Mouse (Mus musculus) heart, embryonic 10.5 days (tissue): ENCODE data around the gene Cpsf2. TPM values are rescaled to one million over a fixed set of nuclear protein-coding genes. Genes with fewer than 3 reads are reported as not detected.

Experiments used
- DNase-seq: peaks from one replicate; pipeline ENCODE4 v3.0.0-alpha.2; 2017; ENCODE audit warnings: low spot score
- H3K27ac ChIP-seq: fragments of 300-500 bp; sonication (generic); 2 replicates; pipeline ENCODE4 v1.5.1; 2016; ENCODE audit warnings: mild to moderate bottlenecking
- H3K27me3 ChIP-seq: fragments of 300-500 bp; sonication (generic); 2 replicates; pipeline ENCODE4 v1.6.1; 2016; ENCODE audit warnings: mild to moderate bottlenecking; ENCODE audit not compliant: poor library complexity, insufficient read depth, severe bottlenecking
- H3K36me3 ChIP-seq: fragments of 300-500 bp; sonication (generic); 2 replicates; pipeline ENCODE4 v1.6.1; 2016; ENCODE audit warnings: mild to moderate bottlenecking, moderate library complexity
- H3K4me1 ChIP-seq: fragments of 300-500 bp; sonication (generic); 2 replicates; pipeline ENCODE4 v1.6.1; 2016; ENCODE audit warnings: mild to moderate bottlenecking
- H3K4me3 ChIP-seq: fragments of 300-500 bp; sonication (generic); 2 replicates; pipeline ENCODE4 v1.5.1; 2016; ENCODE audit warnings: mild to moderate bottlenecking, moderate library complexity
- H3K9me3 ChIP-seq: fragments of 300-500 bp; sonication (generic); 2 replicates; pipeline ENCODE4 v1.6.1; 2016; ENCODE audit warnings: mild to moderate bottlenecking, moderate library complexity
- WGBS: fragments of 180-500 bp; shearing (Covaris S2); methylation state at CpG from one replicate; pipeline ENCODE4 v1.1.7; 2016; 5-methylcytosine and 5-hydroxymethylcytosine counted together
- polyA plus RNA-seq: library from polyadenylated mRNA; unstranded; fragments of >200 nt; fragmentation: Nextera tagmentation; extraction: Ambion mirVana; gene quantifications from 2 replicates; pipeline ENCODE4 v1.2.1, GENCODE M21; 2016

Cpsf2 gene
- polyA plus RNA-seq, 1 experiment from 2014 or later, result 29.0 TPM

GRCm38 (mm10) chr12:101971311-101971710 is 4.5 kb upstream of the Cpsf2 start:
- no peak for DNase-seq
- no peaks in the 10 kb centered on the region for H3K27me3 ChIP-seq
- H3K4me1 ChIP-seq, result 0 out of 2 replicates have a peak, but pooled peaks cover 4% of the 10 kb centered on the region
- no peak overlapping the region for H3K27ac ChIP-seq
- no peak overlapping the region for H3K4me3 ChIP-seq
- no peaks in the 10 kb centered on the region for H3K9me3 ChIP-seq
- H3K36me3 ChIP-seq, result peaks cover 44% of the 10 kb centered on the region
- 90% methylated on average over 2 of the region's 2 CpGs for WGBS

DNA sequence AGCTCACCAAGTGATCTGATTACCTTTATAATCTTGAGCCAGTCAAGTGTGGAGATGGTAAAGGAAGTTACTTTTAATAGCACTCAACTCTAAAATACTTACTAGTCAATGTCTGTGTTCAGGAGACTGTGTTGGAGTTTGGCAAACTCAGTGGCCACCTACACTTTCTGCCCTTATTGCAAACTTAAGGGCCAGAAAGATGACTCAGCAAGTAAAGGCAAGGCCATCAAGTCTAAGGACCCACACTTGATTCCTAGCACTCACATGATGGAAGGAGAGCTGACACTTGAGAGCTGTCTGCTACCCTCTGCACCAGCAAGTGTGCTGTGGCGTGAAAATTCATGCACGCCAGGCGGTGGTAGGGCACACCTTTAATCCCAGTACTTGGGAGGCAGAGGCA is 3.6 kb upstream of the Cpsf2 start:
- Histone ChIP-seq H3K4me3 (no peak overlapping the region), H3K27ac (no peak overlapping the region), H3K9me3 (no peaks in the 10 kb centered on the region), H3K27me3 (no peaks in the 10 kb centered on the region), H3K4me1 (peaks cover 12% of the 10 kb centered on the region), H3K36me3 (peaks cover 36% of the 10 kb centered on the region)
- 86% methylated on average over 3 of the region's 3 CpGs for WGBS
- DNase-seq, result no peak

DNA sequence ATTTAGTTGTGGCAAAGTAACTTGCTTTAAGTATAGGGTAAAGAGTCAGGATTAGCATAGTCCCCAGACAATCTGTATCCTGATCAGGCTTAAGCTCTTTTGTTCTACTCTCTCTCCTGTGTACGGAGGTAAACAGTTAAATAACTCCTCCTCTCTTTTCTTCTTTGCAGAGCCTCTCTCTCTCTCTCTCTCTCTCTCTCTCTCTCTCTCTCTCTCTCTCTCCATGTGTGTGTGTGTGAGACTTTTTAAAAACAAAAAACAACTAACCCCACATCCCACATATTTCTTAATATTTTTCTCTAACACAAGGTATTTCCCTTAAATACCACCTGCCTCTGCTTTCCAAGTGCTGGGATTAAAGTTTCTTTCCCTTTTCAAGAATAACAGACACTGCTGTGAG is 1.2 kb upstream of the Cpsf2 start:
- Histone ChIP-seq H3K9me3 (no peaks in the 10 kb centered on the region), H3K27ac (peak overlapping the region; percentile 100; the same call in 1 of the 2 replicates), H3K36me3 (peaks cover 17% of the 10 kb centered on the region; the same call in 1 of the 2 replicates), H3K4me1 (peaks cover 15% of the 10 kb centered on the region), H3K27me3 (no peaks in the 10 kb centered on the region), H3K4me3 (peak overlapping the region; percentile 93)
- 45% methylated on average over 1 of the region's 1 CpGs for WGBS
- DNase-seq, result no peak

DNA sequence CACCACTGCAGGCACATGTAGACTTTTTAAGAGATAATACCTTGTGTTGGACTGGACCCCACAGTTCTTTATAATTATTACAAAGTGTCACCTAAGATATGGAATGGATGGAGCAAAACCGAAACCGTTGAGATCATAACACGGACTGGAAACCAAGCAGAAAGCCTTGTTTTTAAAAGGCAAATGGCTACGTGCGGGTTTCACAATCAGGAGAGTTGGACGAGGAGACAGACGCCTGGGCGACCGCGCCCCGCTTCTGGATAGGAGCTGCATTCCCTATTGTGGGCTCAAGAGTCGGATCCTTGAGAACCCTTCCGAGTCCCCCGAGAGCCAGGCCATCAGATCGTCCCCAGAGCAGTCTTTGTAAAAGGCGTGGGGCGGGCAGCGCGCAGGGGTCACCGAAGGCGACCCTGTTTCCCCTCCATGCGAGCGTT is 604 bp upstream of the Cpsf2 start:
- Histone ChIP-seq H3K9me3 (no peaks in the 10 kb centered on the region), H3K27ac (peak overlapping the region; percentile 100), H3K27me3 (no peaks in the 10 kb centered on the region), H3K4me3 (peak overlapping the region; percentile 93), H3K4me1 (peaks cover 16% of the 10 kb centered on the region), H3K36me3 (peaks cover 14% of the 10 kb centered on the region; the same call in 1 of the 2 replicates)
- no peak for DNase-seq
- WGBS, result under 1% methylated on average over 23 of the region's 23 CpGs

GRCm38 (mm10) chr12:101976651-101977403 is 1.0 kb downstream of the Cpsf2 start:
- Histone ChIP-seq H3K9me3 (no peaks in the 10 kb centered on the region), H3K27ac (peak overlapping the region; percentile 100), H3K4me1 (peaks cover 19% of the 10 kb centered on the region), H3K27me3 (no peaks in the 10 kb centered on the region), H3K4me3 (peak overlapping the region; percentile 93), H3K36me3 (peaks cover 15% of the 10 kb centered on the region; the same call in 1 of the 2 replicates)
- no peak for DNase-seq
- 27% methylated on average over 13 of the region's 13 CpGs for WGBS

GRCm38 (mm10) chr12:101977404-101977915 is 1.7 kb downstream of the Cpsf2 start:
- 91% methylated on average over 10 of the region's 10 CpGs for WGBS

DNA sequence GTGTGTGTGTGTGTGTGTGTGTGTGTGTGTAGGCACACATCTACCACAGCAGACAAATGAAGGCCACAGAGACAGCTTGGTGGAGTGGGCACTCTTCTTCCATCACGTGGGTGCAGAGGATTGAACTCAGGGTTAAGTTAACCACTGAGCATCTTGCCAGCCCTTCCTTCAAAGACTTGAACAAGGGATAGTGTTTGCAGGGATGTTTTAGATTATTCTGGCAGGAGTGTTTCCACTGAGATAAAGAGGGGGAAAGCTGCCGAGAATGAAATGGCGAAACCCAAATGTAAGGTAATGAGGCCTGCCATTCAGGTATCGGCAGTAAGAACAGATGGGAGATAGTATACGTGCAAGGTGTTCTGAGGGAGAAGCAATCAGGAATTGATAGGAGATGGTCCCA is 2.4 kb downstream of the Cpsf2 start:
- 73% methylated on average over 5 of the region's 5 CpGs for WGBS
- H3K27me3 ChIP-seq, result no peaks in the 10 kb centered on the region

More at GRCm38 (mm10) chr12:101977404-101977915, 1.7 kb downstream of the Cpsf2 start:
- Histone ChIP-seq H3K9me3 (no peaks in the 10 kb centered on the region), H3K36me3 (peaks cover 14% of the 10 kb centered on the region; the same call in 1 of the 2 replicates), H3K4me3 (peak overlapping the region; percentile 93), H3K27me3 (no peaks in the 10 kb centered on the region), H3K4me1 (peaks cover 19% of the 10 kb centered on the region), H3K27ac (no peak overlapping the region)
- DNase-seq, result no peak

GRCm38 (mm10) chr12:101978588-101978987 is 2.8 kb downstream of the Cpsf2 start:
- 86% methylated on average over 1 of the region's 1 CpGs for WGBS
- Histone ChIP-seq H3K27me3 (no peaks in the 10 kb centered on the region), H3K27ac (no peak overlapping the region), H3K4me3 (no peak overlapping the region), H3K9me3 (no peaks in the 10 kb centered on the region), H3K36me3 (peaks cover 19% of the 10 kb centered on the region), H3K4me1 (peaks cover 19% of the 10 kb centered on the region)
- no peak for DNase-seq

More for the DNA sequence above, 2.4 kb downstream of the Cpsf2 start:
- Histone ChIP-seq H3K36me3 (peaks cover 19% of the 10 kb centered on the region), H3K4me3 (no peak overlapping the region), H3K9me3 (no peaks in the 10 kb centered on the region), H3K27ac (no peak overlapping the region), H3K4me1 (peaks cover 19% of the 10 kb centered on the region)
- DNase-seq, result no peak

GRCm38 (mm10) chr12:101979213-101979750 is 3.5 kb downstream of the Cpsf2 start:
- Histone ChIP-seq H3K4me3 (no peak overlapping the region), H3K9me3 (no peaks in the 10 kb centered on the region), H3K4me1 (peaks cover 19% of the 10 kb centered on the region), H3K36me3 (peaks cover 23% of the 10 kb centered on the region), H3K27ac (no peak overlapping the region), H3K27me3 (no peaks in the 10 kb centered on the region)
- WGBS, result 86% methylated on average over 8 of the region's 8 CpGs
- DNase-seq, result no peak

- Histone ChIP-seq H3K27me3 (no peaks in the 10 kb centered on the region), H3K4me3 (no peak overlapping the region), H3K4me1 (peaks cover 14% of the 10 kb centered on the region), H3K36me3 (peaks cover 33% of the 10 kb centered on the region), H3K27ac (no peak overlapping the region), H3K9me3 (no peaks in the 10 kb centered on the region)
- 59% methylated on average over 5 of the region's 5 CpGs for WGBS
- DNase-seq, result no peak
Observed at GRCm38 (mm10) chr12:101980266-101980665, 4.5 kb downstream of the Cpsf2 start.

GRCm38 (mm10) chr12:101981559-101981958 is 5.8 kb downstream of the Cpsf2 start:
- no peak overlapping the region for H3K27ac ChIP-seq
- H3K36me3 ChIP-seq, result peaks cover 41% of the 10 kb centered on the region
- peaks cover 14% of the 10 kb centered on the region for H3K4me1 ChIP-seq
- 95% methylated on average over 2 of the region's 2 CpGs for WGBS
- no peak for DNase-seq
- no peaks in the 10 kb centered on the region for H3K27me3 ChIP-seq
- no peak overlapping the region for H3K4me3 ChIP-seq
- H3K9me3 ChIP-seq, result no peaks in the 10 kb centered on the region

DNA sequence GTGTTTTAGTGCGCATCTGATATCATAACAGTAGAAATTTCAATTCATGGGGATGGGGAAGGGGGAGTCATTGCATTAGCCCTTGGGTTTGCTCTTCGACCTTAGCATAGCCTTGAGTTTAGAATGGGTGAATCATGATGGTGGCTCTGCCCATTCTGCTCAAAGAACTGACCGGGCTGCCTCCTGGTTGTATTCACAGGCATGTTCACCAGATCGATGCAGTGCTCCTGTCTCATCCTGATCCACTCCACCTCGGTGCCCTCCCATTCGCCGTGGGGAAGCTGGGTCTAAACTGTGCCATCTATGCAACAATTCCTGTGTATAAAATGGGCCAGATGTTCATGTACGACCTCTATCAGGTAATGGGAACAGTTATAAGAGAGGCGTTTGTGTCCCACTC is 7.2 kb downstream of the Cpsf2 start:
- 92% methylated on average over 9 of the region's 9 CpGs for WGBS
- peaks cover 4% of the 10 kb centered on the region; the same call in 1 of the 2 replicates for H3K4me1 ChIP-seq
- H3K9me3 ChIP-seq, result no peaks in the 10 kb centered on the region
- no peak for DNase-seq
- H3K27ac ChIP-seq, result no peak overlapping the region
- H3K27me3 ChIP-seq, result no peaks in the 10 kb centered on the region
- peaks cover 55% of the 10 kb centered on the region for H3K36me3 ChIP-seq
- H3K4me3 ChIP-seq, result no peak overlapping the region

GRCm38 (mm10) chr12:101985110-101985509 is 9.3 kb downstream of the Cpsf2 start:
- H3K36me3 ChIP-seq, result peaks cover 76% of the 10 kb centered on the region
- H3K27ac ChIP-seq, result no peak overlapping the region
- no peaks in the 10 kb centered on the region for H3K27me3 ChIP-seq
- H3K4me1 ChIP-seq, result peaks cover 3% of the 10 kb centered on the region; the same call in 1 of the 2 replicates
- DNase-seq, result no peak
- no peaks in the 10 kb centered on the region for H3K9me3 ChIP-seq
- H3K4me3 ChIP-seq, result no peak overlapping the region
- WGBS, result 73% methylated on average over 3 of the region's 3 CpGs
